Mouse (Mus musculus) Patski (cell line): ENCODE data around the gene Cep63. TPM values are rescaled to one million over a fixed set of nuclear protein-coding genes. Genes with fewer than 3 reads are reported as not detected.

Experiments
- ATAC-seq: fragments of 100-300 bp; one replicate; pipeline ENCODE4 v1.8.0; 2021
- CTCF ChIA-PET: fragments of 350-600 bp; sonication (Branson Sonifier 250); formaldehyde crosslinking; loops from one replicate; lab custom pipeline; 2022; ENCODE audit warnings: inconsistent platforms; lab: Charles Lee
- POLR2A ChIA-PET: fragments of 350-600 bp; sonication (Branson Sonifier 250); formaldehyde crosslinking; loops from one replicate; lab custom pipeline; 2022; ENCODE audit warnings: antibody characterized with exemption, inconsistent platforms; lab: Charles Lee
- DNase-seq: peaks from one replicate; pipeline ENCODE4 v3.0.0-alpha.2; 2011; ENCODE audit warnings: low read depth, low spot score
- H3K27me3 ChIP-seq: fragments of 371-371 bp; one replicate; pipeline ENCODE4 v1.5.1; 2021
- CTCF ChIP-seq: fragments of 100-300 bp; IDR thresholded peaks from one replicate; pipeline ENCODE4 v1.5.1; 2021
- in situ Hi-C: fragments of 300-500 bp; cut with MboI; formaldehyde crosslinking; loops from 3 replicates; pipeline ENCODE4 v1.11.1; 2018; ENCODE audit warnings: low pct_unique_long_range_greater_than_20kb, mixed read lengths
- polyA plus RNA-seq: library from polyadenylated mRNA; unstranded; gene quantifications from one replicate; pipeline ENCODE4 v1.2.3, GENCODE M21; 2021

The Cep63 gene
- 33.9 TPM for polyA plus RNA-seq

GRCm38 (mm10) chr9:102625983-102626838 lies at the start of gene Cep63, which contains the start of gene Anapc13:
TSS of gene Cep63 (minus strand) at chr9:102626534.
TSS of gene Anapc13 (plus strand) at chr9:102626296.
- in situ Hi-C loops, result loop anchor here (10.0 kb wide), 1 partner anchor 679 kb away; the partner anchor contains the start of genes 1300017J02Rik and Topbp1
- TF ChIP-seq CTCF, result no peak
- POLR2A ChIA-PET, result interaction anchor here (0.5 to 1.3 kb wide), 4 partner anchors 10 to 365 kb away, joined by 3 to 4 read pairs (median 4); no protein-coding TSS in a partner anchor

GRCm38 (mm10) chr9:102675922-102676321 lies 49.6 kb upstream of the Cep63 start:
- TF ChIP-seq CTCF, result no peak
- POLR2A ChIA-PET, result no interaction called here
- ATAC-seq (no peak), DNase-seq (no peak)
- no peaks in the 10 kb centered on the region for H3K27me3 ChIP-seq
- CTCF ChIA-PET, result interaction anchor here (3.4 kb wide), 1 partner anchor 40 kb away, joined by 12 read pairs; no protein-coding TSS in a partner anchor
- in situ Hi-C loops, result no loop called here

More at GRCm38 (mm10) chr9:102625983-102626838, at the start of gene Cep63, which contains the start of gene Anapc13:
- CTCF ChIA-PET, result interaction anchor here (1.7 kb wide), 1 partner anchor 10 kb away, joined by 5 read pairs; no protein-coding TSS in a partner anchor
- DNase-seq (peak; percentile 71), ATAC-seq (peak; percentile 77)
- no peaks in the 10 kb centered on the region for H3K27me3 ChIP-seq

- ChIA-PET CTCF (interaction anchor here (1.2 to 3.4 kb wide), 3 partner anchors 37 to 110 kb away, joined by 3 to 12 read pairs (median 4); no protein-coding TSS in a partner anchor), POLR2A (interaction anchor here (1.4 to 1.5 kb wide), 2 partner anchors 45 to 52 kb away, joined by 3 to 5 read pairs; no protein-coding TSS in a partner anchor)
- in situ Hi-C loops, result no loop called here
- H3K27me3 ChIP-seq, result no peaks in the 10 kb centered on the region
- DNase-seq (peak; percentile 93), ATAC-seq (peak; percentile 89)
- TF ChIP-seq CTCF, result no peak
Observed at GRCm38 (mm10) chr9:102673381-102673780, 47.0 kb upstream of the Cep63 start.

GRCm38 (mm10) chr9:102668906-102669305 lies 42.6 kb upstream of the Cep63 start:
- no peaks in the 10 kb centered on the region for H3K27me3 ChIP-seq
- CTCF ChIA-PET, result interaction anchor here (1.2 kb wide), 1 partner anchor 12 kb away, joined by 3 read pairs; no protein-coding TSS in a partner anchor
- in situ Hi-C loops, result no loop called here
- ATAC-seq (no peak), DNase-seq (no peak)
- POLR2A ChIA-PET, result interaction anchor here (0.8 to 1.2 kb wide), 2 partner anchors 20 to 49 kb away, joined by 3 to 4 read pairs; no protein-coding TSS in a partner anchor
- no peak for TF ChIP-seq CTCF

GRCm38 (mm10) chr9:102668115-102668514 lies 41.8 kb upstream of the Cep63 start:
- POLR2A ChIA-PET, result interaction anchor here (0.8 to 1.2 kb wide), 2 partner anchors 19 to 50 kb away, joined by 3 to 4 read pairs; no protein-coding TSS in a partner anchor
- in situ Hi-C loops, result no loop called here
- DNase-seq, result no peak
- CTCF ChIA-PET, result no interaction called here
- TF ChIP-seq CTCF, result no peak
- H3K27me3 ChIP-seq, result no peaks in the 10 kb centered on the region
- ATAC-seq, result no peak

- H3K27me3 ChIP-seq, result no peaks in the 10 kb centered on the region
- ATAC-seq (no peak), DNase-seq (no peak)
- ChIA-PET POLR2A (no interaction called here), CTCF (no interaction called here)
- in situ Hi-C loops, result no loop called here
- no peak for TF ChIP-seq CTCF
Observed at GRCm38 (mm10) chr9:102656355-102657095, 30.2 kb upstream of the Cep63 start.

- POLR2A ChIA-PET, result interaction anchor here (1.2 to 1.5 kb wide), 3 partner anchors 24 to 72 kb away, joined by 3 read pairs; partner anchors contain the start of gene Amotl2
- no peaks in the 10 kb centered on the region for H3K27me3 ChIP-seq
- DNase-seq (no peak), ATAC-seq (no peak)
- in situ Hi-C loops, result no loop called here
- TF ChIP-seq CTCF, result no peak
- CTCF ChIA-PET, result interaction anchor here (0.9 kb wide), 1 partner anchor 9 kb away, joined by 4 read pairs; no protein-coding TSS in a partner anchor
Observed at GRCm38 (mm10) chr9:102651199-102651720, 24.9 kb upstream of the Cep63 start.

- H3K27me3 ChIP-seq, result no peaks in the 10 kb centered on the region
- in situ Hi-C loops, result no loop called here
- no peak for DNase-seq
- no peak for TF ChIP-seq CTCF
- CTCF ChIA-PET, result no interaction called here
- POLR2A ChIA-PET, result interaction anchor here (1.5 kb wide), 2 partner anchors 25 to 65 kb away, joined by 3 read pairs; partner anchors contain the start of gene Amotl2
- peak; percentile 52 for ATAC-seq
Observed at GRCm38 (mm10) chr9:102650637-102651036, 24.3 kb upstream of the Cep63 start.

- CTCF ChIA-PET, result interaction anchor here (1.3 to 2.7 kb wide), 7 partner anchors 11 to 73 kb away, joined by 4 to 14 read pairs (median 6); no protein-coding TSS in a partner anchor
- POLR2A ChIA-PET, result interaction anchor here (0.6 to 1.7 kb wide), 7 partner anchors 18 to 132 kb away, joined by 3 to 5 read pairs (median 4); no protein-coding TSS in a partner anchor
- DNase-seq (peak; percentile 85), ATAC-seq (peak; percentile 65)
- in situ Hi-C loops, result loop anchor here (5.0 kb wide), 1 partner anchor 127 kb away; no protein-coding TSS in a partner anchor
- no peak for TF ChIP-seq CTCF
- H3K27me3 ChIP-seq, result no peaks in the 10 kb centered on the region
Observed at GRCm38 (mm10) chr9:102649917-102650527, 23.7 kb upstream of the Cep63 start.
